Mouse (Mus musculus): ENCODE measurements around the gene Zmynd10.

The Zmynd10 gene

DNA sequence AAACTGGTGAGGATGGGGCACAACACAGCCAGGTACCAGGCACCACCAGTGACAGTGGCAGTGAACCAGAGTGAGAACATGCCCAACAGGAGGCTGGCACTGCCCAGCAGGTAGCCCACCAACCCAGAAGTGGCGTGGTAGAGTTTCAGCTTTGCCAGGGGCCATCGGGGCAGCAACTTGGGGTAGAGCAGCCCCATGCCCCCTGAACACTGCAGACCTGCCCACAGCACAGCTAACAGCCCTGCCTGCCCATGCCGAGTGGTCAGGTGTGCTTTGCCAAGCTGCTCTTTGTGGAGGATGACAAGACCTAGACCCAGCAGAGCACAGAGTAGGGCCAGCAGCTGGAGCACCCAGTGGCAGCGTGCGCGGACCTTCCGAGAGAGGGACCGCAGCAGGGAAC, 7.2 kb upstream of the Zmynd10 start:
- no peak for DNase-seq (ENCODE audit: extremely low spot score, low spot score)

DNA sequence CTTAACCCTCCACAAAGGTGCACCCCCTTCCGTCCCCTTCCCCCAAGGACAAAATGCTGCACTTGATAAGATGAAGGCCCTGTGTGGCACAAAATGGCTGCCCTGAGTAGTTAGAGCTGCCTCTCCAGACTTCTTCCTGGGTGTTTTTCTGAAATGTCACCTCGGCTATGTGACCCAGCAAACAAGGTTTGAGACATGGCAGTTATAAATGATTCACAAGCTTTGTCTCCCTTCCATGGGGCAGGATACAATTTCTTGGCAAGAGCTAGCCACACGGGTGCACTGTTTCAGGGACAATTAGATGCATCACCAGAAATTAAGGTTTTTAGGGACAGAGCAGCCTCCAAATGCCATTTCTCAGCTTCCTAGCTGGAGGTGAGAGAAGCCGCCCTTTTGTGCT, 6.7 kb upstream of the Zmynd10 start:
- DNase-seq (ENCODE audit: extremely low spot score, low spot score) = no peak

DNA sequence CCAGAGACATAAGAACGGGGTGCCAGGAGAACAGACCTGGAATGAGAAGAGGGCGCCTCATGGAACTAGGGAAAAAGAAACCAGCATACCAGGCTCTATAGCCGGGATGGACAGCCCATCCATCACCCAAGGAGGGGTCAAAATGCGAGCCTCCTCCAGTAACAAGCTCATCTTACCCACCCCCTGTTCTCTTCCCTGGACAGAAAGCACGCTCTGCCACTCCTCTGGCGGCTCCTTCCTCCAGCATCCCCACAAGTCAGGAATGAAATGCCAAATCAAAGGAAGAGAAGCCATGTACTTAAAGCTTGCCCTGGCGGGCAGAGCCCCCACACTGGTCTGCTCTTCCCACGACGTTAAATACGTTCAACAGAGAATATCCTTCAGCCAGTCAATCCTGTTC, 6.1 kb upstream of the Zmynd10 start:
- DNase-seq (ENCODE audit: extremely low spot score, low spot score) = no peak

DNA sequence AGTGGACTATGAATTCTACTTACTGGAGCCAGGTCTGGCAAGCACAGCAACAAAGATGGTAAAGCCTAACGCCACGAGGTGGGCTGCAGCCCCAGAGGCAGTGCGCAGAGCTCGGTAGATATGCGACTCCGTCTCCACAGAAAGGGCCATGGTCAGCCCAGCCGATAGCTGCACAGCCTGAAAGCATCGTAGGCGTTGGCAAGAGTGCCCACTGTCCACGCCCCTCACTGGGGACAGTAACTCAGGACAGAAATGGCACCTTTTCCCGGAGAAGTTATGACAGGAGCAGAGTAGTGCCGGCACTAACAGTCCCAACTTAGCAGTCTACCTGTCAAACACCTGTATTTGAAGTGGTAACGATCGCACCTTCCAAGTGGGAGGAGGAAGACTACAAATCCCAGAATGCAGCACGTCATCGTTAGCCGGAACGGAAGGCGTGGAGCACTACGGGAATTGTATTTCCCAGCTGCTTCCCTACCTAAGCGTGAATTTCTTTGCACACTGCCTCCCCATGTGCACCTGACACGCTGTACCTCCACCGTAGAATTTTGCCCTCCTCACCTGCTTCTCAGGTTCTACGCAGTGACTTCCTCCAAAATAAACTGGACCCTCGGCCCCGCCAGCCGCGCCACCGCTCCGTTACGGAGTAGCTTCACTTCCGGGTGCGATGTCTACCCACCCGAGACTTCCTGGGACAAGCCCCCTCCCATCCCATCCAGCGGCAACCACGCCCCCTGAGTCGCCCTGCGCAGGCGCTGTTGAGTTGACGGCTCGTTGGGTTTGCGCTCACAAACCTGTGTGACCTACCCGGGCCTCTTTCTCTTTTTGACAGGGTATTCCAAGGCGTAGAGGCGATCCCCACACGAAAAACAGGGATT, 5.4 kb upstream of the Zmynd10 start, which contains the start of the genes Cyb561d2 and Nprl2:
Cyb561d2 (minus strand) TSS at position 720 of the 878 bp plus-strand sequence.
Nprl2 (plus strand) TSS at position 753 of the 878 bp plus-strand sequence.
- peak; percentile 95 for DNase-seq (ENCODE audit: extremely low spot score, low spot score)

DNA sequence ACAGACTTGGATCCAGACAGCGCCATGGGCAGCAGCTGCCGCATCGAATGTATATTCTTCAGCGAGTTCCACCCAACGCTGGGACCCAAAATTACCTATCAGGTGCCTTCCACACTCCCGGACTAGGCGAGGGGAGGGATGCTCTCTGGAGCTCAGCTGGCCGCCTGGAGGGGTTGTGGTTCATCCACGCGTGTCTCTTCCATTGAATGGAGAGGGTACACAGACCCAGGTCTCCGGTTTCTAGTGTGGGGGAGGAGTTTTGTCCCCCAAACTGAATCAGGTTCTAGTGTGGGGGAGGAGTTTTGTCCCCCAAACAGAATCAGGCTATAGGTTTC, 4.8 kb upstream of the Zmynd10 start:
- no peak for DNase-seq (ENCODE audit: extremely low spot score, low spot score)

DNA sequence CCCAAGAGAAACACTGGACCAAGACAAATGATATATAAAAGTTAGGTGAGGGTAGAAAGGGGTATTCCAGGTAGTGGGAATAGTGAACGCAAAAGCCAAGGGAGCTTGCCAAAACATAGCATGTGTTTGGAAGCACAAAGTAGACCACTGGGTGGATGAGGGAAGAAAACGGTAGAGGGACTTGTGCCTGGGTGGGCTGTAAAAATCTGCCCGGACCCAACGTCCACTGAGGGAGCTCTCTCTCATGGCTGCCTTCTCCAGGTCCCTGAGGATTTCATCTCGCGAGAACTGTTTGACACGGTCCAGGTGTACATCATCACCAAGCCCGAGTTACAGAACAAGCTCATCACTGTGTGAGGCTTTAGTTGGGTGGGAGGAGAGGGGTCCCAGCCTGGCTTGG, 4.4 kb upstream of the Zmynd10 start:
- DNase-seq (ENCODE audit: extremely low spot score, low spot score) = no peak

DNA sequence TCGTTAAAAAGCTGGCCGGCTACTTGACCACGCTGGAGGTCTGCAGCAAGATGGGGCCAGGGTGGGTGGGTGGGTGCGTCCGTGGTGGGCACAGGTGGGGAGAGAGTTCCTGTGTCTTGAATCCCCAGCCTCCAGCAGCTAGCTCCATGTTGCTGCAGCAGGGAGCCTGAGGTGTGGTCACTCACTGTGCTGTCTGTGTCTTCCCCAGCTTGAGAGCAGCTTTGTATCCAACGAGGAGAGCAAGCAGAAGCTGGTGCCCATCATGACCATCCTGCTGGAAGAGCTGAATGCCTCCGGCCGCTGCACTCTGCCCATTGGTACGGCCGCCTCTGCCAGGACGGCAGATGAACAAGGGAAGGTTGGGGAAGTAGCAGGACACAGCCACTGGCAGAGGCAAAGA, 3.8 kb upstream of the Zmynd10 start:
- no peak for DNase-seq (ENCODE audit: extremely low spot score, low spot score)

DNA sequence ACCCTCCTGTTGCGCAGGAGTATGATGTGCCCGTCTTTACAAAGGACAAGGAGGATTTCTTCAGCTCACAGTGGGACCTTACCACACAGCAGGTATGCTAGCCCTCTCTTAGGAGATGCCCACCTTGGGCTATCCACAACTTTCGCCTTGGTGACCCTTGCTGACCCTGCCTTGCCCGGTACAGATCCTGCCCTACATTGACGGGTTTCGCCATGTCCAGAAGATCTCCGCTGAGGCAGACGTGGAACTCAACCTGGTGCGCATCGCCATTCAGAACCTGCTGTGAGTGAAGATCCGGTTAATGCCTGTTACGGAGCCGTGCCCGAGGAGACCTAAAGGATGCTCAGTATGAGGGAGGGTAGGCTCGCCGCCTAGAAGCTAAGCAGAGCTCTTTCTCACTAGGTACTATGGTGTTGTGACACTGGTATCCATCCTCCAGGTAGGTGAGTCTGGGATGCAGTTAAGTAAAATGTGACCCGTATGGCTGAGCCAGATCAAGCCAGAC, 2.9 kb upstream of the Zmynd10 start:
- DNase-seq (ENCODE audit: extremely low spot score, low spot score) = no peak

DNA sequence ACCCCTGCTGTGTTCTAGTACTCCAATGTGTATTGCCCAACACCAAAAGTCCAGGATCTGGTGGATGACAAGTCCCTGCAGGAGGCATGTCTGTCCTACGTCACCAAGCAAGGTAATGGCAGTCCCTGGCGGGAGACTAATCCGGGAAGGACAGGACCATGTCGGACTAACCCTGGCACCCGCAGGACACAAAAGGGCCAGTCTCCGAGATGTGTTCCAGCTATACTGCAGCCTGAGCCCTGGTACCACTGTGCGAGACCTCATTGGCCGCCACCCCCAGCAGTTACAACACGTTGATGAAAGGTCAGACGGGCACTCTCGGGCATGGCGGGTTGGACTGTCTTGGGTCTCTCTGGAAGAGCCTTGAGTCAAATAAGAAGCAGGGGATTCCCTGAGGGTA, 2.4 kb upstream of the Zmynd10 start:
- DNase-seq (ENCODE audit: extremely low spot score, low spot score) = no peak

DNA sequence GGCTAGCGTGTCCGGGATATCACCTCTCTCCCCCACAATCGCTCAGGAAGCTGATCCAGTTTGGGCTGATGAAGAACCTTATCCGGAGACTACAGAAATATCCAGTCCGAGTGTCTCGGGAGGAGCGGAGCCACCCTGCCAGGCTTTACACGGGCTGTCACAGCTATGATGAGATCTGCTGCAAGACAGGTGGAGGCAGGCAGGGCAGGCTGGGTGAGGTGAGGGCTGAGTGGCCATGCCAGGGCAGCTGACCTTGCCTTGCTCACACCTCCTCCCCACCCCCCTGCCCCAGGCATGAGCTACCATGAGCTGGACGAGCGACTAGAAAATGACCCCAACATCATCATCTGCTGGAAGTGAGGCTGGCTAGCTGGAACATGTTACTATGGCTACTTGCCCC, 1.9 kb upstream of the Zmynd10 start:
- no peak for DNase-seq (ENCODE audit: extremely low spot score, low spot score)

DNA sequence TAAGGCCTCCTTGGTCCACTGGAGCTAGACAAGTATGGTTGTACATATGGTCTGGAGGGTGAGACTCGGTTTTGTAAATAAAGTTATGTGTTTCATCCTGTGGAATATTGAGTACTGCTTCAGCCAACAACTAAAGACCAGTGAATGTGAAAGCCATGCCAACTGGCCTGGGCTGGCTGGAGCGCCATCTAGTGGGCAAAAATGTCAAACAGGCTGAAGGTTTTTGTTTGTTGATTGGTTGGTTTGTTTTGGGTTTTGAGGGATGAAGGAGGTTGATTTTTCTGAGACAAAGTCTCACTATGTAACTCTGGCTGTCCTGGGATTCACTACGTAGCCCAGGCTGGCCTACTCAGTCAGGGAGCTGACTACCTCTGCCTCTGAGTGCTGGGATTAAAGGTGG, 1.5 kb upstream of the Zmynd10 start:
- peak; percentile 82 for DNase-seq (ENCODE audit: extremely low spot score, low spot score)

DNA sequence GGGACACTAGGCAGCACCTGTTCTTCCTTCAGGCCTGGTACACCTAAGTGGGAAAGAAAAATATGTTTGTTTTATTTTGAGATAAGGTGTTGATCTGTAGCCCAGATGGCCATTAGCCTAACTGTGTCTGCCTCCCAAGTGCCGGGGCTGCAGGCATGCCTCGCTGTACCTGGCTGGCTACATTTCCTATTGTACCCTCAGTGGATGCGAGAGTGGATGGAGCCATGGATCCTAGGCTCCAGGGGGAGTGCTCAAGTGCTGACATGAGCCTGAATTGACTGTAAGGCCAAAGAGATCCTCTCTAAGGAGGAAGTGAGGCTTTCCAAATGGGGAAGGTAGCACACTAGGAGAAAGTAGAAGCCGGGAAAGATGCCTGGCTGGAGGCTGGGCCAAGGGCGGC, 859 bp downstream of the Zmynd10 start:
- DNase-seq (ENCODE audit: extremely low spot score, low spot score) = no peak

DNA sequence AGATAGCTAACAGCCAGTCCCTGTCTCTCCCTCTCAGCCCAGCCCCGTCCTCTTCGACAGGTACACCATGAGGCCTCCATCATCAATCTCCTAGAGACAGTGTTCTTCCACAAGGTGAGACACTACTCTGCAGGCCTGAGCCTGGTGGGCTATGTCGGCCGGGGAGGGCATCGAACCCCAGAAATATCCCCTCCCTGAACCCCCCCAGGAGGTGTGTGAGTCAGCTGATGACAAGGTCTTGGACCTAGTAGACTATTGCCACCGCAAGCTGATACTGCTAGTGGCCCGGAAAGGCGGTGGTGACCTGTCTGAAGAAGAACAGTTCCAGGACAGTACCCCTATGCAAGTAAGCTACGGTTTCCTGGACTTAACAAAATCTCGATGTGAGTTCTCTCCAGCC, 1.7 kb downstream of the Zmynd10 start:
- no peak for DNase-seq (ENCODE audit: extremely low spot score, low spot score)

DNA sequence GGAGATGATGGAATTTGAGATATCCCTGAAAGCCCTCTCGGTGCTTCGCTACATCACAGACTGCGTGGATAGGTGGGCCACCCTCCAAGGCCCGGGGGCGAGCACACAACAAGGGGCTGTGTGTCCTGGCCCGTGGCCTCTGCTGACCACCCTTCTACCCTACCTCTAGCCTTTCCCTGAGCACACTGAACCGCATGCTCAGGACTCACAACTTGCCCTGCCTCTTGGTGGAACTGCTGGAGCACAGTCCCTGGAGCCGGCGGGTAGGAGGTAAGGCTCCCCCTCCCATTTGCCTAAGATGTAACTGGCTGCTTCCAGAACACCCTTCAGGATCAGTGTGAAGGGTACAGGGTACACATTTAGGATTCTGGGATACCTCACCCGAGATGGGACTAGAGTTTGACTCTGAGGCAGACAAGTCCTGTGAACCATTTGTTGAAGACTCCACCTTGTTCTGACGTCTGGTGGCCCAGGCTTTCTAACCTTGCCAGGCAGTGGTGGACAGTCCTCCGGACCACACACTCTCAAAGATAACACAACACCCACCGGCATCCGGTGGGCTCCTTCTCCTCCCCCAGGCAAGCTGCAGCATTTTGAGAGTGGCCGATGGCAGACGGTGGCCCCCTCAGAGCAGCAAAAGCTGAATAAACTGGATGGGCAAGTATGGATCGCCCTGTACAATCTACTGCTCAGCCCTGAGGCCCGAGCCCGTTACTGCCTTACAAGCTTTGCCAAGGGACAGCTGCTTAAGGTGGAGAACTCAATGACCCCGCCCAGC, 2.4 kb downstream of the Zmynd10 start:
- DNase-seq (ENCODE audit: extremely low spot score, low spot score) = no peak

DNA sequence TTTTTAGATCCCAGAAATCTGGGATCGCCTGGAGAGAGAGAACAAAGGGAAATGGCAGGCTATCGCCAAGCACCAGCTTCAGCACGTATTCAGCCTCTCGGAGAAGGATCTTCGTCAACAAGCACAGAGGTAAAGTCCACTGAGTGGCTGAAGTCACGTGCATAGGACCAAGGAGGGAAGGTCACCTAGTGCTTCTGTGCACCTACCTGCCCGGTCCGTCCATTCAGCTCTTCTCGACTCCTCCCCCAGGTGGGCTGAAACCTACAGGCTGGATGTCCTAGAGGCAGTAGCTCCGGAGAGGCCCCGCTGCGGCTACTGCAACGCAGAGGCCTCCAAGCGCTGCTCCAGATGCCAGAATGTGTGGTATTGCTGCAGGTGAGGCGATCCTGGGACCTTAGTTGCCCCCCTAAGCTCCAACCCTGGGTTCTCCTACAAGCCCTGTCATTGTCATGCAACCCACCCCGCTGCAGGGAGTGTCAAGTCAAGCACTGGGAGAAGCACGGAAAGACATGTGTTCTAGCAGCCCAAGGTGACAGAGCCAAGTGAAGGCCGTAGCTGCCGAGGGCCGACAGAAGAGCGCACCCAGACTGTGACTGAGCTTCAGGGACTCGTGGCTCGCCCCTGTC, 3.5 kb downstream of the Zmynd10 start:
- DNase-seq (ENCODE audit: extremely low spot score, low spot score) = peak; percentile 51

DNA sequence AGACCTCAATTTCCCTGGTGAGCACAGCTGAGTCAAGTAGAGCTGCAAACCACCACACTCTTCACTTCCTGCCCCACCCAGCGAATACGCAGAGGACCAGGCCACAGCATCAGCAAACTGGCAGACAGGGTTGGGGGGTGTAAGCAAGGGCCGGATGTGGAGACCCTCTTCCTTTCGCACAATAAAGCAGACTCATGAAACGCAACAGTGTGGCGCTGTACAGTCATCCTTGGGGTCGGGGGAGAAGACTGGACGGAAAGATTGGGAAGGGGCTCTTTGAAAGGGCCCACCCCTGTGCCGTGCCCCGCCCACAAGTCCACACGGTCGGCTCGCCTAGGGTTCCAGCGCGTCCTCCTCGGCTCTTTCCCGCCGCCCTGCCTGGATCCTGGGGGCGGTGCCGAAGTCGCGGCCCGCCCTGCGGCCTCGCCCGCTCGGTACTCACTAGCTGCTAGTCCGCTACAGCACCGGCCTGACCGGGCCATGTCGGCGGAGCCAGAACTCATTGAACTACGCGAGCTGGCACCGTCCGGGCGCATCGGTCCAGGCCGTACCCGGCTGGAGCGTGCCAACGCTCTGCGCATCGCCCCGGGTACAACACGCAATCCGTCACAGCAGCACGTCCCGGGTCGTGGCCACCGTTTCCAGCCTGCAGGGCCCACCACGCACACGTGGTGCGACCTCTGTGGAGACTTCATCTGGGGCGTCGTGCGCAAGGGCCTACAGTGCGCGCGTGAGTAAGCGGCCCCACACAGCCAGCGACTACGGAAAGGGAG, 4.2 kb downstream of the Zmynd10 start, which contains the start of gene Rassf1:
Rassf1 (plus strand) TSS at position 439 of the 773 bp plus-strand sequence.
- DNase-seq (ENCODE audit: extremely low spot score, low spot score) = peak; percentile 73

DNA sequence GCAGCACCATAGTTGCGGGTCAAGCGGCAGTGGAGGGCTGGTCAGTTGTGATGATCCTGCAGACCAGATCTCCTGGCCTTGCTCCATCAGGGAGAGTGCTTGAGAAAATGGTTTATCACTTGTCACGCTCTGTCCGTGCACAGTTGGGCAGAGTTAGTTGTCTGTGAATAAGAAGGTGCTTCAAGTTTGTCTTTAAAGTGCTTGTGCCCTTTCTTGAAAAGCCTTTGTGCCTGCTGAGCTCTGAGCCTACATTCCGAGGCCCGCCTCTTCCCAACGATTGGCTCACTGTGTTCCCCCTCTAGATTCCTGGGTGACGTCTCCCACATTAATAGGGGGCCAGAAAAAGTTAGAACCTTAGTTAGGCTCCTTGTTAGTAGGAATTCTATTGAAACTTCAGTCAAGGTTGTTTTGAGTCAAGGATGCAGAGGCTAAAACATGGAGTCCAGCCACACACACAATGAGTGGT, 4.8 kb downstream of the Zmynd10 start:
- DNase-seq (ENCODE audit: extremely low spot score, low spot score) = no peak

DNA sequence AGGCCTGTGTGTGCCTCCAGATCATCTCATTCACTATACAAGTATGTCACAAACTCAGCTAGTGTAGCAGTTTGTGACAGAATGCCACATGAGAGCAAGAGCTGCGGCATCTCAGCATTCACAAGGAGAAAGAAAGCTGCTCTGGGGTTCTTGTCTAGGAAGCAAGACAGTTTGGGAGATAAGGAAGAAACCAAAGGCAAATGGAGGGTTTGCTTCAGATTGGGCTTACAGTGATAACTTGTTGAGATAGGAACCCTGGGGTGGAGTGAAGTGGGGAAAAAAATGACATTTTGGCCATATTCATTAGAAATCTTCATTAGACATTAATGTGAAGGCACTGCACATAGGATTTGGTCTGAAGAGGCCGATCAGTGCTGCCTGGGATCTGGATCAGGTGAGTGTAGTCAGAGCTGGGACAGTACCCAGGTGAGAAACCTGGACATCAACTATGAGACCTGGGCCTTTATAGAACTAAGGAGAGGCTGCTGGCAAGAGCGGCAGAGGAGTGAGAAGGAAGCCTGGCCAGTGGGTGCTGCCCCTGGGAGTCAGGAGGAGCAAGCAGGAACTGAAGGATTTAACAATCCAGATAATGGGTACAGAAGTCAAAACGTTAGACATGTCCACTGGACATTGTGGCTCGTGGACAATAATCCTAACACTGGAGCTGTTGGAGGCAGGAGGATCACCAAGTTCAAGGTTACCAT, 5.7 kb downstream of the Zmynd10 start:
- DNase-seq (ENCODE audit: extremely low spot score, low spot score) = no peak

DNA sequence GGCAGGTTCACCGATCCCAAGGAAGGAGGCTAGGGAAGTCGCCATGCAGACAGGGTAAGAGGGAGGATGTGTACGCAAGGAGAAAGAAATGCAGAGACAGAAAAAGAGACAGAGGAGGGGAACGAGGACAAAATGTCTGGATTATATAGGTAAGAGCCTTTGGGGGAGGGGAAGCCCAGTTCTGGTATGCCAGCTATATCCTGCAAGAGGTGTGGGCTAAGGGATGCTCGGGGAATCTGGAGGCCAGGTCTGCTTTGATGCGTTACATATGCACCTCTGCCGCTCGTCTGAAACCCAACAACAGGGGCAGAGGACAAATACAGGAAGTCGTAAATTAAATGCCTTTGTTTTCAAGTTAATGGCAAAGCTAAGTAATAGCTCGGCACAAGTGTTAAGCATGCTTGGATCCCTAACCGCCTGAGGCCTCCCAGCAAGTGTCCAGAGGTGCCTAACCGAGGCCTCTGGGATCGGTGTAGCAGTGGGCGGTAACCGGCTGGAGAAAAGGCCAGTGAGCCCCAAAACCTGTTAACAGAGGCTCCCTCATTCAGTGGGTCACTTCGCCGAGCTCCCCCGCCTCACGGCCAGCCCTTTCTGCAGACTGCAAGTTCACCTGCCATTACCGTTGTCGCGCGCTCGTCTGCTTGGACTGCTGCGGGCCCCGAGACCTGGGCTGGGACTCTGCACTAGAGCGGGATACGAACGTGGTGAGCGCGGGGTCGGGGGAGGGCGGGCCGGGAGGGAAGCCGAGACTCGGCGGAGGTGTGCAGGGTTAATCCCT, 6.6 kb downstream of the Zmynd10 start:
- DNase-seq (ENCODE audit: extremely low spot score, low spot score) = no peak

All from neural tube, embryonic 10.5 days (tissue).